Comparison of ENCODE assay signal across 10 mouse cellular contexts in the genomic region with DNA sequence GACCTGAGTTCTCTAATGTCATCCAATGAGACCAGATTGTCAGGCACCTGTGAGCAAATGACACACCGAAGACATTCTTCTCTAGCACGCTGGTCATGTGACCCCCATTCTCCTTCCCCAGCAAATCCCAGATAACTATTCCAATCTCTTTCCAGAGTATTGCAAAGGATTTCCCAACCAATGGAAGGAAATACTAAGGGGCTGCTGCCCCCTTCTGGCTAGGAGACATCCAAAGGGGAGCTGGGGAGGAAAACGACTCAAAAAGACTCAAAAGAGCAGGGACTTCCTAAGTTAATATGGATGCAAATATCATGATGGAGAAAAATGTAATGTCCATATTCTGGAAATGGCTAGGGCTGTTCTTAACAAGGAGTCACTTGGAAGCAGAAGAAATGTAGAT.
DNase-seq lines count a peak whose midpoint lies in the region; ATAC-seq lines count a peak whose summit lies in the region.
"Had no signal": no experiment of that assay in that cellular context is flagged by ENCODE, and none has a peak within 500 bp of the region (broad histone marks: within the 10 kb centered on the region; RNA-seq: fewer than 3 reads in every experiment).

No protein-coding gene starts in this region.

- WGBS in embryonic facial prominence, embryonic 14.5 days: 31% methylated on average over 3 of the region's 3 CpGs

- DNase-seq in adrenal gland, adult 18-20 months (ENCODE audit: low spot score in 2 of 2): peak; percentile 10 to 29
- DNase-seq in adrenal gland, postnatal 4 days (ENCODE audit: low spot score in 2 of 2): no peak
- peak; percentile 57 to 65 for DNase-seq in layer of hippocampus, postnatal 10 days (ENCODE audit: low spot score in 2 of 2)
- DNase-seq in layer of hippocampus, adult 8-10 months (ENCODE audit: low spot score in 2 of 2): no peak
- peak; percentile 28 for DNase-seq in adipocyte (ENCODE audit: low spot score)
- DNase-seq in embryonic facial prominence, embryonic 14.5 days (ENCODE audit: low spot score): peak; percentile 61
- DNase-seq in yolk sac, embryonic 10.5 days (ENCODE audit: low spot score): peak; percentile 3

- H3K9me3 ChIP-seq in embryonic facial prominence, embryonic 14.5 days (ENCODE audit: control insufficient read depth, low read length): no peaks in the 10 kb centered on the region
- H3K9me3 ChIP-seq: embryonic facial prominence, embryonic 12.5 days; neural tube, embryonic 13.5 days had no signal

- no peak overlapping the region for H3K4me2 ChIP-seq in embryonic facial prominence, embryonic 14.5 days (ENCODE audit: low read depth, low read length)
- H3K4me2 ChIP-seq: embryonic facial prominence, embryonic 12.5 days; neural tube, embryonic 13.5 days had no signal

- H3K4me3 ChIP-seq in embryonic facial prominence, embryonic 14.5 days (ENCODE audit: low read depth, low read length): no peak overlapping the region
- H3K4me3 ChIP-seq: embryonic facial prominence, embryonic 12.5 days; neural tube, embryonic 13.5 days had no signal

- H3K9ac ChIP-seq in embryonic facial prominence, embryonic 14.5 days (ENCODE audit: low read depth, low read length): no peak overlapping the region
- H3K9ac ChIP-seq: embryonic facial prominence, embryonic 12.5 days; neural tube, embryonic 13.5 days had no signal

- no peak overlapping the region for H3K27ac ChIP-seq in embryonic facial prominence, embryonic 14.5 days (replicated peaks; ENCODE audit: low read depth, low read length)
- H3K27ac ChIP-seq: embryonic facial prominence, embryonic 12.5 days; neural tube, embryonic 13.5 days had no signal

- H3K27me3 ChIP-seq in embryonic facial prominence, embryonic 14.5 days (replicated peaks; ENCODE audit: control insufficient read depth, insufficient read depth, low read length): no peaks in the 10 kb centered on the region
- H3K27me3 ChIP-seq: embryonic facial prominence, embryonic 12.5 days; neural tube, embryonic 13.5 days had no signal

- H3K4me1 ChIP-seq in embryonic facial prominence, embryonic 14.5 days (ENCODE audit: control insufficient read depth, insufficient read depth, low read length): no peaks in the 10 kb centered on the region
- H3K4me1 ChIP-seq: embryonic facial prominence, embryonic 12.5 days; neural tube, embryonic 13.5 days had no signal

- H3K36me3 ChIP-seq in embryonic facial prominence, embryonic 14.5 days (ENCODE audit: control insufficient read depth, insufficient read depth, low read length): no peaks in the 10 kb centered on the region
- H3K36me3 ChIP-seq: embryonic facial prominence, embryonic 12.5 days; neural tube, embryonic 13.5 days had no signal

- no peak for ATAC-seq in embryonic facial prominence, embryonic 14.5 days (ENCODE audit: low read depth)
- no peak for ATAC-seq in frontal cortex, adult (ENCODE audit: low TSS enrichment)

Comparison
In these comparisons a context has a peak if more than half of its experiments do, and no peak if none do; other contexts are left out.
1. DNase-seq: peak in adrenal gland, adult 18-20 months (2 of 2), layer of hippocampus, postnatal 10 days (2 of 2), adipocyte (single experiment), embryonic facial prominence, embryonic 14.5 days (single experiment) and yolk sac, embryonic 10.5 days (single experiment); none in adrenal gland, postnatal 4 days (0 of 2) and layer of hippocampus, adult 8-10 months (0 of 2).